Mouse (Mus musculus) urinary bladder, adult 18-20 months (tissue): Measurements from ENCODE around the gene Slc15a5.
"Not testable (repeated sequence)": the region's sequence is repeated elsewhere in the genome, so short reads cannot be mapped to it uniquely, and the experiment has no call there.

ENCODE experiments used
- DNase-seq, 2 experiments: peaks; one replicate each; pipeline ENCODE4 v3.0.0; 2022; ENCODE audit warnings: low spot score in 2 of 2, mixed read lengths in 2 of 2

The Slc15a5 gene

GRCm38 (mm10) chr6:138079816-138080215 lies at the start of gene Slc15a5:
TSS of gene Slc15a5 (minus strand) at chr6:138079916.
- no peak for DNase-seq

DNA sequence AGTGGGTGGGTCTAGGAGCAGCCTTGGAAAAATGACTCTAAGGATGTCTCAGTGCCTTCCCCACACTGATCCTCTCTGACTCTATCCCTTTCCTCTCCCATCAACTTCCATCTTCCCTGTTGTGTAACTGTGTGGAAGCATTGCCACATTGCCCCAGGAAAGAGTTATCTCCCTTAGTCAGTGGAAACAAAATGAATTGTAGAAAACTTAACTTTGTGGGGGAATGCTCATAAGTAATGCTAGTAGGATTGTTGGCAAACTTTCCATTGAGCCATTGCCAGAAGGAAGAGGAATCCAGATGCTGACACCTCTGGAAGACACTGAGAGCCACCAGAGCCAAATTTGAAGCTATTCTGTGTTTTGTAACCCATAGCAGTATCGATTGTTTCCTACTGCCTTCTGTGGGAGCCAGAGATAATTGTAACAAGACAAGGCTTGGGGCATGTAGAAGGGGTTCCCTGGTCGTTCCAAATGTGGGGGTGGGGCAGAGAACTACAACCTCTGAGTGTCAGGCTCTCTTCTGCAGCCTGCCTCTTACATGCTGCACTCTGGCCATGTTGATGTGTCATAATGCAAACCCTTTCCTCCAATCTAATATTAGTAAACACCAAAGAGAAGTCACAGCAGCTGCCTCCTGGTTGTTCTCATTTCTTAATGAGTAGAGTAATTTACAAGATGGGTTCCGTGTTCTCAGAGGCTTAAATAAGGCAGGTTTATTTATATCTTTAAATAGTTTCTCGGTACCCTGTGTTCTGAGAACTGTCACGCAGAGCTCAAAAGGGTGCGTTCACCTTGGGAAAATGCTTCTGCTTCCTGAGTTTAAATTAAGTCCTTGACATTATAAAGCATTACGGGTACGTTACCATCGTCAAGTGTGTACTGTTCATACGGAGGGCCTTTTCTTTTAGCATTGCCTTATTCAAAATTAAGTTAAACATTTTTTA lies 48.9 kb upstream of the Slc15a5 start:
- no peak for DNase-seq

DNA sequence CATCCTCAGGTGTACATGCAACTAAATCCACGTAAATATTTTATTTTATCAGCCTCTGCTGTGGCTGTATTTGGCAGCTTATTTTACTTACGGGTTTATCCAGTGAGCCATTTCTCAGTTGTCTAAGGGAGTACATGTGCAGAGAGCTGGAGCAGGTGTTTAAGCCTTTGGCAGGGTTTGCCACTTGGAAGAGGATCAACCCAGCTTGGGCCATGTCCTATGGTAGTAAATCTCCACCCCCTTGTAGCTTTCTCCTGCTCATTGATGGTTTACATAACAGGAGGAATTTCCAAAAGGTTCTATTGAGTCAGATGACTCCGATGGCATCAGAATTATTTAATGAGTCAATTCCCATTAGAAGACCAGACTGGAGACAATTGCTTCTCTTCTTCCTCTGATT lies 37.8 kb upstream of the Slc15a5 start:
- no peak for DNase-seq

- no peak for DNase-seq
These were observed 24.8 kb upstream of the Slc15a5 start for GRCm38 (mm10) chr6:138104559-138104958.

DNA sequence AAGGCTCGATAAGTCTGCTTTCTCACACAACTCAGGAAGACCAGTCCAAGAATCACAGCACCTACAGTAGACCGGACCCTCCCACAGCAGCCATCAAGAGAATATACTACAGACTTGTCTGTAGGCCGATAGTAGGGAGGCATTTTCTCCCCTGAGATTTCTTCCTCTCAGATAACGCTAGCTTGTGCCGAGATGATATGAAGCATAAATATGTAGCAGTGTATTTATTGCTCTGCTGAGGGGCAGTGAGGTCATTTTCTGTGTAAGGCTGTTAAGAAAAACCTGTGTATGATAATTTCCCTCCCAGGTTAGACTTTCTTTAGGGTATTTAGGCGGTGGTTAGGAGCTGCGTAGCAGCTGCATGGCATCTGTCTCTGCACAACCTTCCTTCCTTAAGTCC lies 23.2 kb upstream of the Slc15a5 start:
- DNase-seq, result no peak

GRCm38 (mm10) chr6:138101843-138102242 lies 22.1 kb upstream of the Slc15a5 start:
- DNase-seq, result no peak

- no peak for DNase-seq
These were observed 19.9 kb upstream of the Slc15a5 start for GRCm38 (mm10) chr6:138099646-138100045.

DNA sequence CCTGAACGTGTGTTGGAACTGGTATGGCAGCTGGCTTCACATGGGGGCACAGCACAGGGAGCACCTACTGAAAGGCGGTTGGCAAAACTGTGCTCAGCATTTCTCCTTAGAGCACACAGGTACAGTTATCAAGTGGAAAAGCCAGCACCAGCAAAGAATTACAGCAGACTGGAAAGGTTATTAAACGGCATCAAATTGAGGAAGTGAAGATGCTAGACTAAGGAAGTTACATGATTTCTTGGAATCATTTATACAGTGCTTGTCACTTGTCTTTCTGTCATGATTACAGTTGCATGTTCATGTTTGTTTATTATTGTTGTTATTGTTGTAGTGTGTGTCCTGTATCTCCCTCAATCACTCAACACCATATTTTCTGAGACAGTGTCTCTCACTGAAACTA lies 15.3 kb upstream of the Slc15a5 start:
- no peak for DNase-seq

DNA sequence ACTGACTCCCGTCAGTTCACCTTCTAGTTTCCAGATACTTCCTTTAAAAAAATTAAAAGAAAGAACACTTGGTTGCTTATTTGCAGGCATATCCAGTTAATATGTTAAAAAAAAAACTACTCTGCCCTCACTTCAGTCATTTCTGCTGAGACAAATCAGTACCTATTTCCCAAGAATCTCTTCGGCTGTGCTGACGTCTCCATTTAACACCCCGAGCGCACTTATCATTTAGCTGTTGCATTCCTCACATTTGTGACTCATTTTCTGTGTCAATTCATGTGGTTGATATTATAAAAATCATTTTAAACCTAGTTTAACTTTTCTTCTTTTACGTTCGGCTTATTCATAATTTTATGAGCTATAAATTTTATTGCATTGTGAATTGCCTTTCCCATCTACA lies 12.7 kb upstream of the Slc15a5 start:
- no peak for DNase-seq

- no peak for DNase-seq
These were observed 9.4 kb upstream of the Slc15a5 start for GRCm38 (mm10) chr6:138089084-138089483.

DNA sequence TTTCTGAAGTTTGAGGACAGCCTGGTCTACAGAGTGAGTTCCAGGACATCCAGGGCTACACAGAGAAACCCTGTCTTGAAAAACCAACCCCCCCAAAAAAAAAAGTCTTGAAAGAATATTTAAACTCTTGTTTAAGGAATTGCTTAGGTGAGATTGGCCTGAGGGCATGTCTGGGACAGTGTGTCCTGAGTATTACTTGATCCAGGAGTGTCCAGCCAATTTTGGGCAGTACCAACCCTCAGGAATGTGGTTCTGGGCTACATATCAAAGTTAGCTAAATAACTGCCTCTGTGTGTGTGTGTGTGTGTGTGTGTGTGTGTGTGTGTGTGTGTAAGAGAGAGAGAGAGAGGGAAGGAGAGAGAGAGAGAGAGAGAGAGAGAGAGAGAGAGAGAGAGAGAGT lies 6.7 kb upstream of the Slc15a5 start:
- DNase-seq, result not testable (repeated sequence)

DNA sequence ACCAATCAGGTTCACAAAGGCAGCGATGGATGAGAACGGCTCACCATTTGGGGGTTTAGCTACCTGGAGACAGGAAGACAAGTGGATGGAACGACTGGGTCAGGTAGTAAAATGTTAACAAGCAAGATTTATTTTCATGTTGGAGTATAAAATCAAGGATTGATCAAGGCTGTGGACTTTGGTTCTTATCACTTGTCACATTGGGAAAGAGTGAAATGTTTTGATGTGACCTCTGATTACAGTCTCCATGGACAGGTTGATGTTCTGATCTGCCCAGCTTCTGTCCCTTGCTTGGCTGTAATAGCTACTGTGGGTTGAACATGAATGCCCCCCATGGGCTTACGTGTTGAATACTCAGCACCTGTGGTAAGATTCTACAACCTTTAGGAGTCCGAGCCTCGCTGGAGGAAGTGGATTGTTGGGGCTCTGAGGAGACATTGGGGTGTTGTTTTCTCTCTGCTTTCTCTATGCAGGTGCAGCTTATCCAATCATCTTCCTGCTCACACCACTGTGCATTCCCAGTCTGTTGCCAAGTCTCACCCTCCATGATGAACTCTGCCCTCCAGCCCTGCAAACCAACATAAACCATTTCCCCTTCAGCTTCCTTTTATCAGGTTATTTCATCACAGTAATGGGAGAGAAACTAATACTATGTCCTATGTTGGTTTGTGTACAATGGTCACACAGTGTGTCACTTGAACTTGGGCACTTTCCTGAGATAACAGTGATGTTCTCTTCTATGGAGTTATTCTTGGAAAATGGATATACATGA lies 1.2 kb upstream of the Slc15a5 start:
- DNase-seq, result no peak

DNA sequence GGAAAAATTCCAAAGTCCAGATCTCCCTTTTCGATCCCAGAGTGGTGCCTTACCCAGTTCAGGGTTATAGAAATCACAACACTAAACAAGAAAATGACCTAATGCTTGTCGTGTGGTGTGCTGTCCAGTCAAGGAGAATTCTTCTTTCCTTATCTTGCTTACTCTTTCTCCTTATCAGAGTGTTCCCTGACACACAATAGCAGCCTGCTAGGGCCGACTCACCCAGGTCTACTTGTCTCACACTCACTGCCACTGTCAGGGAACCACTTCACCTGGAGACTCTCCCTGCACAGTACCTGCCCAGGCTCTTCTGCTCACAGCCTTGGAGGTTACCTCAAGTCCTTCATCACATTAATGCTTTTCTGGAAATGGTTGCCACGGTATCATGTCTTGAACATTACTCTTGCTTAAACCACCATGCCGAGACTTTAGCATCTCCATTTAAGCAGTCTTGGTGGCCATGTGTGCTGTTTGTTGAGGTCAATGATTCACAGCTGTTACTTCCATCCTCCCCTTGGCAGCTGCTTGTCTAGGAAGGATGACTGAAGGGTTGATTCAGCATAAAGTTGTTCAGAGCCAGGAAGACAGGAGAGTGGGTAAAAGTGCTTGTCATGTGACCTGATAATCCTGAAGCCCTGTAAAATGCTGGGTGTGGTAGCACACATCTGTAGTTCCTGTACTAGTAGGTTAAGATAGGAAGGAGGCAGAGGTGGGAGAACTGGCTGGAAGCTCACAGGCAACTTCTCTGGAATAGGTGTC lies 1.9 kb downstream of the Slc15a5 start:
- DNase-seq, result no peak

GRCm38 (mm10) chr6:138075723-138076122 lies 4.0 kb downstream of the Slc15a5 start:
- no peak for DNase-seq

- no peak for DNase-seq
These were observed 6.2 kb downstream of the Slc15a5 start for GRCm38 (mm10) chr6:138073540-138073939.

DNA sequence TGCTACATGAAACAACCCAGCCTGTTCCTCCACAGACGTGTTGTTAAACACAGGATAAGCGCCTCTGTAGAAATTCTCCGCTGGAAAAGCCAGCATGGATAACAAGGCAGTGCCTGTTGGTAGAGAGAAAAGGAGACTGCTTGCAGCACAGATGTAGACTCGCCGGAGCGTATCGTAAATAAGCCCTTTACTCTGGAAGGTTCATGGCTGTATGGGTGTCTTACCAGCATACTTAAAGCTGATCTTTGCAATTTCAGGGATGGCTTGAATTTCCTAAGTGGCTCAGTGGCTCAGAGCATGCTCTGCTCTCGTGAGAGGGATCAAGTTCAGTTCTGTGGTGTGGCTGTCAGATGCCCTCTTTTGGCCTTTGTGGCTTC lies 6.8 kb downstream of the Slc15a5 start:
- no peak for DNase-seq

- DNase-seq, result no peak
These were observed 7.4 kb downstream of the Slc15a5 start for GRCm38 (mm10) chr6:138072110-138072962.

DNA sequence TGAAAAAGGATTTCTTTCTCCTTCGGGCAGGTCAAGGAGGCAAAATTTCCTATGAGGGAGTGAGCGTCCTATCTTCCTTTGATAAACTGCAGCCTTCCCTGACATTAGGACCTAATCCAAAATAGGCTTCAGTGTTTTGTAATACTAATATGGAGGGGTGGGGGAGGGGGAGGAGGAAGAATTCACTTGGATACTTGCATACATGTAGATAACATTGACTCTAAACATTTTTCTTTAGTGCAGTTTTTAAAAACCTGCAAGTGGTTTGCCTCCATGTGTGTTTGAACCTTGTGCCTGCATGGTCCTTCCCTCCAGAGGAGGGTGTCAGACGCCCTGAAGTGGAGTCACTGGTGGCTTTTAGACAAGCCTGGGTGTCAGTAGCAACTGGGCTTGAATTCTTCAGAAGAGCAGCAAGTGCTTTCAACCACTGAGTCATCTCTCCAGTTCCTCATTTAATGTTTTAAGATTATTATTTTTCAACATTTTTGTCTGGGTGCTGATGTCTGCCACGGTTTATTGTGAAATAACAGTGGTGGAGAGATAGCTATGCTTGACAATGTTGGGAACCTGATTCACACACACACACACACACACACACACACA lies 8.1 kb downstream of the Slc15a5 start:
- no peak for DNase-seq

GRCm38 (mm10) chr6:138070720-138071504 lies 8.8 kb downstream of the Slc15a5 start:
- no peak for DNase-seq

DNA sequence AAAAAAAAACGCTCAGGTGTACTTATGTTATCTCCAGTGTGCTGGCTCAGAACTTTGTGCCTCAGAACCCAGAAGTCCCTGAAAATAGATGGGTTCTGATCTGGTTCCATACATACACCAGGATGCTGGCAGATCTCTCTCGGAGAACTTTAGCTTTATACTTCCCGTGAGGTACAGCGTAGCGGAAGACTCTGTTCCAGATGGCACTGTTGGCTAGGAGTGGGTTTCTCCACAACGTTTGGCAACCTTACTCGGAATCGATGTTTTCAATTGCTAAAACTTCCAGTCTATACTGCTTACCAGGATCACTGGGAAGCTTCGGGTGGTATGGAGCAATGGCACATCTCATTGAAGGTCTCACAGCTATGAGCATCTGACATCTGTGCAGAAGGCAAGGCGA lies 9.8 kb downstream of the Slc15a5 start:
- no peak for DNase-seq
